Mouse (Mus musculus) brain, adult 2 months (tissue): Measurements from ENCODE around the gene Flvcr2.
"Not testable (repeated sequence)": the region's sequence is repeated elsewhere in the genome, so short reads cannot be mapped to it uniquely, and the experiment has no call there.

ENCODE experiments used
- DNase-seq: peaks from one replicate; pipeline ENCODE4 v3.0.0; 2011; ENCODE audit warnings: low read depth, low spot score

The Flvcr2 gene

DNA sequence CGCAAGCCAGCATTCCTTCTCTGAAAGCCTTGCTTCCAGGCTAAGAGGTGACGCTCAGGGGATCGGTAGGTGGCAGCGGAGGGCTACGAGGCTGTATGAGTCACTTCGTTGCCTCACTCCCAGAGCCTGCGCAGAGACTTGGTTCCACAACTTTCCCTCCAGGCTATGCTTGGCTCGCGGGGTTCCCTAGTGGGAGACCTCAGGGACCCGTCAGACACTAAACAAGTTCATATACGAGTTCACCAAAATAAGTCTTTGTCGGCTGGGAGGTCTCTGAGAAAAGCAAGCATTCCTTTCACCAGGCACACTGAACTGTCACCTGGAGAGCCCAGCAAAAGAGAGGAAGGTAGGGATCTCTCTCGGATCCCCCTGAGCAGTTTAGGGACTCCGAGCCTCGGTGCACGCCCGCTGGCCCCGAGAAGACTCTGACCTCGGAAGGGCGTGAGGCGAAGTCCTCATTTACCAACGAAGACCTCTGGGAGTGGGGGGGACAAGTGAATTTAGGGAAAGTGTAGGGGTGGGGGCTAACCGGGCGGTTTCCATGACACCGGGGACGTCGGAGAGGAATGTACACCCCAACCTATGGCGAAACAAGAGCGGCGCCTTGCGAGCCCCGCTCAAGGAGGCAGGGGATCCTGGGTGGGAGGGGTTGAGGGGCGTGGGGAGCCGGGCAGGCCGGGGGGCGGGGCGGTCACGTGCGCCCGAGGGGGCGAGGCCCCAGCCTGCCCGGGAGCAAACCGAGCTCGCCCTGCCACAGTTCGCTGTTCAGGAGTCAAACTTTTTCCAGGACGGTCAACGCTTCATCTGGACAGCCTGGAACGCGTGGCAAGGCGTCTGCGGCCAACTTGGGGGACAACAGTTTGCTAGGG, at the start of gene Flvcr2:
Gene Flvcr2 (plus strand): TSS at position 713 of the 869 bp plus-strand sequence.
- DNase-seq = peak; percentile 86

DNA sequence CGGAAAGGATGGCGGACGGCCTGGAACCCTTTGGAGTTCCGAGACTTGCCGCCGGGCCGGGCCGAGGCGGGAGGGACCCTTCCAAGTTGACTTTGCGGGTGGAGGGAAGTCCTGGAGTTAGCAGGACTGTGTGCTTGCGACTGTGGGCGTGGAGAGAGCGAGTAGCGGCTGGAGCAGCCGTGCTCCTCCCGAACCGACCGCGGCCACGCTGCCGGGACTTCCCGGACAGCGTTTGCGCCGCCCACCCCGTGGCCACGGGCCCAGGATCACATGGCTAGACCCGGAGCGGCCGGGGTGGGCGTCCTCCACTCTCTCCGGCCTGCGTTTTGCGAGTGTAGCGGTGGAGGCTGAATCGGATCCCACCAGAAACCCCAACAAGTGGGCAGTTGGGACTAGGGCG, 48.2 kb upstream of the Flvcr2 start:
- not testable (repeated sequence) for DNase-seq

DNA sequence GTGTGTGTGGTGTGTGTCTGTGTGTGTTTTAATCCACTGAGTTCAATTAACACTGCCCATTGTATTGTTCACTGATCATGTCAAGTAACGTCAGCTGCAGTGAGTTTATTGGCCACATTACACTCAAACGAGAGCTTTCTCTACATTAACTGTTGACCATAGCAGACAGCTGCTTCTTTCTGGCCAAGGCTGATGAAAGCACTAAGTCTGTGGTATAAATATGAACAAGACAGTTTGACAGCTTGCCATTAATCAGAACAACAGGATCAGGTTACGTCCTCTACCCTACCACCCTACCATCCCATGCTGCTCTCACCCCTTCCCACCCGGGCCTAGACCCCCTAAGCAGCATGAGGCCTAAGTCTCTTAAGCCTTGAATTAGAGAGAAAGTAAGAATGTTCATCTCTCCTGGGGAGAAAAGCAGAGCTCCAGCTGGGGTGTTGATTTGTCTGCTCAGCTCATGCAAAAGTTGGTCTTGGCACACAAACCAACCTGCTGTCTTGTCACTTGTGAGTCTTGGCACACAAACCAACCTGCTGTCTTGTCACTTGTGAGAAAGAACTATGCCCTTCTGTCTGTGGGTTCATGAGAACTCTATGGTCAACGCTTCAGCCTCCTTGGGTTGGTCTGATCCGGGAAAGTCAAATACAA, 46.0 kb upstream of the Flvcr2 start:
- peak; percentile 37 for DNase-seq

- DNase-seq = no peak
Measured at GRCm38 (mm10) chr12:85700842-85701223, 45.5 kb upstream of the Flvcr2 start.

DNA sequence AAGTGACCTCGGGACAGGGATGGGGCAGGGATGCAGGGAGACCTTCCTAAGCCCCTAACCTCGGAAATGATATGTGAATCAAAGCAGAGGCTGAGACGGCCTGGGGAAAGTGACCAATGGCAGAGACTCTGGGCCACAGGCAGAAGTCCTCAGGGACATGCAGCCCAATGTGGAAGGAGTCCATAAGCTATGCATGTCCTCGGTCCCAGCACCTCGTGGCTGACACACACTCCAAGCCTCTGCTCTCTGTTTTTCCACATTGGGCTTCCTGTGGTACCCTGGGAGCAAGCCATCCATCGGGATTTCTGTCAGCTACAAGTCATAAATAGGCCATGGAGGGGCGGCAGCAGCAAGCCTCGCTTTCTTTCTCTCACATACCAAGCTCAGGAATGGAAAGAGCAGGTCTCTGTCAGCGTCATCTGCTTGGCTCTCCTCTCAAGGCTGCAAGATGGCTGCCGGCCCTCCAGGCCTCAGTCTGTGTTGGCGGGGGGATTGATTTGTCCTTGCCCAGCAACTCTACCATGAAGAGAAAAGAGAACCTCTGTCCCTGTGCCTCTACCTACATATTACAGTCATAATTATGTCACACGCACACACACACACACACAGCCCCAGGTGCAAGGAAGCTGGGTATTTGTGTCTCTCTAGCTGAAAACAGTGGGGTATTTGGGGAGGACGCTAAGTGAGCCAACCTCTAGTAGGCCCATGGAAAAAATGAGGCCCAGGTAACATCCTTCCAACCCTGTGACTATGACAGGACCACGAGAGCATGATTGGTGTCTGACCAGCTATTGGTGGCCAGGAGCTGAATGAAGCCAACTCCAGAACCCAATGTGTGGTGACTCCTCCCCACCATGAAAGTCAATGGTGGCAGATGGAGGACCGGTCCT, 43.9 kb upstream of the Flvcr2 start:
- DNase-seq = no peak

- DNase-seq = no peak
Measured at GRCm38 (mm10) chr12:85703507-85703906, 42.8 kb upstream of the Flvcr2 start.

DNA sequence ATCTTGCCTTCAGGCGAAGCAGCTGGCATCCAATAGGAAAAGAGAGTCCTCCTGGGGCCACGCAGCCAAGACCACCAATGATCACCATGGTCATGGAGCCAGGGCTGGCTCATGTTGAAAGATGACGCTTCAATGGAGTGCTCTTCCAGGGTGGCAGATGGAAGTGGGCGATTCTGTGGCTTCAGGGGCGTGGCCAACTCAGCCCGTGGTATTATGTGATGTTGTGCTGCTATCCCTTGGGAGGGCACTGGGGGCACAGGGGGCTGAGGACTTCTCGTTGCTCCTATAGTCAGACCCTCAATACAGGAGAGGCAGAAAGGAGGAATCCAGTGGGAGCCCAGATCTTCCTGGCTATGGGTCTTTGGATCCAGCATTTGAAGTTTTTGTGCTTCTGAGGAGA, 41.8 kb upstream of the Flvcr2 start:
- DNase-seq = no peak

- DNase-seq = peak; percentile 49
Measured at GRCm38 (mm10) chr12:85705002-85705830, 41.1 kb upstream of the Flvcr2 start.

DNA sequence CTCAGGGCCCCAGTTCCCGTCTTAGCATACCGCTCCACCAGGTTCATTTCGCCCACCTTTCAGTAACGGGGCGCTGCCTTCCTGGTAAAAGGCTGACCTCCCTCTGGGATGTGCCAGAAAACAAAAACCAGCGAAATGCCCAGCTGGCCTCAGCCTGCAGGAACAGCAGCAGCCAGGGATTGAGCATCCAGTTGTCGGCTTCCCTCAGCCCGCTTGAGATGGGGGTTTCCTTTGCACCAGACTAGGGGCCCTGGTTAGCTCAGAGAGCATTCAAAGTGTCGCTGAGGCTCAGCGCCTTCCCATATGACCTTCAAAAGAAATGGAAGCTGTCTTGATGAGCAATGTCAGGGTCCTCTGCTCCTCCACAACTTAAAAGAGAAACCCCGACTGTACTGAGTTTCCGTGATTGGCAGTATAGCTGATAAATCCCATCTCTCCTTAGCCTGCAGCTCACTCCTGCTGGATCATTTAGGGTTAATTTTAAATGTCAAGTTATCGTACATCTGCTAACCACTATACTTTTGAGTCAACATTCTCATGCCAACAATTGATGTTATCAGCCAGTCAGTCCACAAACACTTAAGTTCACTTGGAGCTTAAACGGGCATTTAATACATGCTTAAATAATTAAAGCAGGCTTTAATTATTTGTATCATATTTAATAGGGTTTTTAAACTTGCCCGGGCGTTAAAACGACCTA, 40.4 kb upstream of the Flvcr2 start:
- DNase-seq = no peak

GRCm38 (mm10) chr12:85706906-85707305, 39.4 kb upstream of the Flvcr2 start:
- no peak for DNase-seq

DNA sequence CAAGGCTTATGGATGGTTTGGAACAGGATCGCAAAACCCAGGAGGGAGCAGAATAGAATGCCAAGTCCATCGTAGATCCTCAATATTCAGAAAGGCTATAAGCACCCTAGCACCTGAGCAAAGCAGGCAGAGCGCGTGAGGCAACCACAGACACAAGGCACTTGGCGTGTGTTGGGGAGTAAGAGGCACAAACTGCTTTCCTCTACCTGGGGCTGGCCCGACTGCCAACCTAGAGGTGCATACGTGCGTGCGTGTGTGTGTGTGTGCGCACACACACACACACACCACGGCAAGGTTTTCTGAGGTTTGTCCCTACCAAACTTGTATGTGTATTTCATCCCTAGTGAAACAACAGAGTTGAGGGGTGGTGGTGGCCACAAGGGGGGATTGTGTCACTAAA, 38.9 kb upstream of the Flvcr2 start:
- DNase-seq = no peak

DNA sequence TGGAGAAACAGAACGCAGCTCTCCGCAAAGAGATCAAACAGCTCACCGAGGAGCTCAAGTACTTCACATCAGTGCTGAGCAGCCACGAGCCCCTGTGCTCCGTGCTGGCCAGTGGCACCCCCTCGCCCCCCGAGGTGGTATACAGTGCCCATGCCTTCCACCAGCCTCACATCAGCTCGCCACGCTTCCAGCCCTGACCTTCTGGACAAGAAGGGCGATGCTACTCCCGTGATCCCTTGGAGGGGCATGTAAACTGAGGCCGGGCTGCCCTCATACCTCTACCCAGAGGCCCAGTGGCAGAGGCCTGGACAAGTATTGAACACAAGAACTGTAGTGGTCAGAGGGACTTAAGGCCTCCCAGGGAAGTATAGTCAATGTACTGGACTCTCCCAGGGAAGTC, 37.8 kb upstream of the Flvcr2 start:
- DNase-seq = no peak

GRCm38 (mm10) chr12:85710695-85711094, 35.6 kb upstream of the Flvcr2 start:
- DNase-seq = no peak

GRCm38 (mm10) chr12:85712587-85712986, 33.8 kb upstream of the Flvcr2 start:
- no peak for DNase-seq

DNA sequence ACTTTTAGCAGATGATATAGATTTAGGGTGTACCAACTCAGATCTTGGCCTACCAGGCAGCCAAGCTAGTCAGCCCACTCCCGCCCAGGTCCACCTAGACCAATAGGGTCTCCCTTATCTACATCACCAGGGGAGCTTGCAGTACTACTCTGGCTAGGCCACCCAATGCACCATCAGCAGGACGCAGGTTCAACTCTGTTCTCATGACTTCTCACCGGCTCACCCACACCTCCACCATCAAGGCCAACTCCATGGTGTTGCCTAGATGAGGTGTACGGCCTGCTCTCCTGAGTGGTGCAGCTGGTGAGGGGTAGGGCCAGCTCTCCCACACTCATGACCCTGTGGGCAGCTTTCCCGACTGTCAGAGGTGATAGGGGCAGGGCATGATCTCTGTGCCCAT, 32.2 kb upstream of the Flvcr2 start:
- DNase-seq = no peak

GRCm38 (mm10) chr12:85725306-85725705, 21.0 kb upstream of the Flvcr2 start:
- DNase-seq = no peak

DNA sequence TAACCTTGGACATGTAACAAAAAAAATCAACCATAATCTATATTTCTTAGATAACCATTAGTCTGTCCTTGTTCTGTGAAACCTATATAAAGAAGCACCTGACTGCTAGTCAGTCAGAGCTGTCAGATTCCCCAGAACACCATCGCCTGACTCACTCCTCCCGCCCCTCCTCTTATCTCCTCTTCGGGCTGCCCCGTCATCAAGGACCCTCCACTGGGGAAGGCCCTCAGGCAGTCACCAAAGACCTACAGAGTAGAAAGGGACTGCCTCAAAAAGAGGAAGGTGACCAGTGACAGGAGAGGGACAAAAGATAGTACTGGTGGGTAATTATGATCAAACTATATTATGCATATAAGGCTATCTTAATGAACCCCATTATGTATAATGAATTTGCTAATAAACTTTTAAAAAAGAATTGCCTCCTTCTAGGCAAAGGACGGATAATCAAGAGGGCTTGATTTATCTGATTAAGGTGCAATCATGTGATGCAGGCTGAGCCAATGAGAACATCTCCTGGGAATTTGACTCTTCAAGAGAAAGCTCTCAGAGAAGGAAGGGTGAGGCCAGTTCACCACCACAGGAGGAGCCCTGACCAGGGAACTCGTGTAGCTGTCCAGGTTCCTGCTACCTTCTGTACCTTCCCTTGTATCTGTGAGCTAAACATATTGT, 19.5 kb upstream of the Flvcr2 start:
- no peak for DNase-seq

GRCm38 (mm10) chr12:85728181-85728580, 18.2 kb upstream of the Flvcr2 start:
- no peak for DNase-seq

DNA sequence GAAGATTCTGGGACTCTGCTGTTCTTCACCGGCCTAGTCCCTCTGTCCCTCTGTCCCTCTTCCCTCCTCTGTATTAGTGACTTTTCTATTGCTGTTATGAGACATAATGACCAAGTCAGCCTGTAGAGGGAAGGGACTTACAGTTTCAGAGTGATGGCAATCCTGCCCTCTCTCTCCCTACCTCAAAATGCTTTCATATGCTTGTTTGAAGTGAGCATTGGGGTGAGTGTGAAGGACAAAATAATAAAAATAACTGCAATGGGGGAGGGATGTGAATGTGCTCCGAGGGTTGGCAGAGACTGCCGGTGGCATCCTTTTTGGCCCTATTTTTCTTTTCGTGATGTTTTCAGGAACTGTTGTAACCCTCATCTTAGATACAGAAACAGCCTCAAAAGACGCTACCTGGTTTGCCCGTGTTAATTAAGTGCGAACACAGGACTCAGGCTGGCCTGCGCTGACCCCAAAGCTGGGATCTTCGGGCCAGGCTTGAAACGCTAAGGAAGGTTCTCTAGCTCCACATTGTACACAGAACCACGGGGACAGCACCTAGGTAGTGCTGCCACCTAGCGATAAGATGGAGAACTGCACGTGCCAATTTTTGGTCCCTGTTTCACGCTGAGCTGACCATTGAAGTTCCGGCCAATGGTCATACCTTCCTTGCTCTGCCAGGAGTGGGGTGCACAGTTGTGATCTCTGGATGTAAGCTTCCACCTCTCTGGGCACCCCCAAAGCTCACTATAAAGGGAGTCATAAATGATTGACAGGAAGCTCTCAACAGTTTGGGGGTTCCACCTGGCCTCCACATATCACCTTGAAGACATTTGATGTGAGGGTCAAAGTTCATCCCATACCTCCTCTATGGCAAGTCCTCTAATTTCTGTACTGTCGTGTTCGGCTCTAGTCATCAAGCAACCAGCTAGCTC, 17.1 kb upstream of the Flvcr2 start:
- peak; percentile 57 for DNase-seq
